Mouse (Mus musculus) adrenal gland, adult 18-20 months (tissue): ENCODE measurements around the gene Tcp10c. TPM values are rescaled to one million over a fixed set of nuclear protein-coding genes. Genes with fewer than 3 reads are reported as not detected.
"Not testable (repeated sequence)": the region's sequence is repeated elsewhere in the genome, so short reads cannot be mapped to it uniquely, and the experiment has no call there.

Experiments
- DNase-seq, 2 experiments: peaks; one replicate each; pipeline ENCODE4 v3.0.0; 2021 to 2022; ENCODE audit warnings: low spot score in 2 of 2
- long read RNA-seq, 2 experiments: library from polyadenylated mRNA; stranded (forward); transcript quantifications; one replicate each; pipeline ENCODE4 v2.0.0; 2021
- total RNA-seq, 2 experiments: library from RNA; stranded (reverse); gene quantifications; 1 replicate in 1 of 2; 2 replicates in 1 of 2; pipeline ENCODE4 v1.2.3; 2021

Gene Tcp10c
- total RNA-seq = not detected
- long read RNA-seq, experiment 1 = 0 reads
- long read RNA-seq, experiment 2 = 0 reads

- not testable (repeated sequence) for DNase-seq
Measured at GRCm38 (mm10) chr17:13354521-13354920, at the start of gene Tcp10c. Gene Tcp10c (plus strand): TSS chr17:13354572.

DNA sequence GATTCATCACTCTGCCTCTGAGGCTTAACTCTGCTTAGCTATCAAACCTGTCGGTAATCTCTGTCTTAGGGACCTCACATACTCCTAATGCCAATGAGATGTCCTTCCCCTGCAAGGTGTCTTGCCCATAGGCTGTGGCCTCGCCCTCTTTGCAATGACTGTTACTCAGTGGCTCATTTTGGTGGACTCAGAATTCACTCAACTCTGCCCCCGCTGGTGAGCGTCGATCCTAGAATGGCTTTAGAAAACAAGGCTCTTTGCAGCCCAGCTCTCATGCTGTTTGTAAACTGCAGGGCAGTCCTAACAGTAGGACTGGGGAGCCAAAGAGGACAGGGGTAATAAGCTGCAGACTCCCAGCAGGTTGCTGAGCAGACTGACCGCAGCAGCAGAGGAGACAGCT lies 46.5 kb upstream of the Tcp10c start:
- not testable (repeated sequence) for DNase-seq

DNA sequence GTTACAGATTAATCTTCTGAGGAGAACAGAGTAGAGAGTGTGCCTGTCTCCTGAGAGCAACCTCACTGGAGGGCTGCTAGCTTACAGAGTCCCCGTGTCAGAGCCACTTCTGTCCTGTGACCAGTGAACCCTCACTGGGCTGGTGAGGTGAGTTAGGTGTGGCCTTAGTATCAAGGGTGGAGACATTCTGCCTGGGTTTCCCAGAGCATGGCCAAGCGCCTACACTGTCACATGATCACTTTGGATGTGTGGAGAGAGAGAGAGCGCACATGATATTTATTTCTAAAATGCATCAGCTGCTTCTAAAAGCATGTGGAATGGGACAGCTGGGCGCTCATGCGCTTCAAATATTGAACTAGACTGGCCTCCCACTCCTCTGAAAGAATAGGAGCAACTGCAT lies 46.0 kb upstream of the Tcp10c start:
- not testable (repeated sequence) for DNase-seq

- DNase-seq = not testable (repeated sequence)
Measured at GRCm38 (mm10) chr17:13308746-13309145, 45.6 kb upstream of the Tcp10c start.

DNA sequence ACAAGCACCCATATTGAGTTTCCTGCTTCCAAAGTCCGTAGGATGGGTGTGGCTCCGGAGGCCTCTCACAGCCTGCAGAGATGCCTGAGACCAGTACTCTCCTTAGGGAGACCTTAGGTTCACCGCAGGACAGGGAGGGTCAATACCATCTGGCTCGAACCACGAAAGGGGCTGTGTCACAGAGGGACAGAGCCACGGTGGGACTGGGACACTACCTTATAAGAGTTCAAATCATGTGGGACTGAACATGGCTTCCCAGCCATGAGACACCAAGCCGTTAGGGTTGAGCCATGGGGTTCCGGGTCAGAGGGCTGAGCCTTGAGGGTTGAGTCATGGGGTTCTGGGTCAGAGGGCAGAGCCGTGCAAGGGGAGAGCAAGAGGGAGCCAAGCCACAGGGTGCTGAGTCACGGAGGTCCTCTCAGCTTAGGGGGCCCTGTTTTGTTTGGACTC lies 45.2 kb upstream of the Tcp10c start:
- not testable (repeated sequence) for DNase-seq

DNA sequence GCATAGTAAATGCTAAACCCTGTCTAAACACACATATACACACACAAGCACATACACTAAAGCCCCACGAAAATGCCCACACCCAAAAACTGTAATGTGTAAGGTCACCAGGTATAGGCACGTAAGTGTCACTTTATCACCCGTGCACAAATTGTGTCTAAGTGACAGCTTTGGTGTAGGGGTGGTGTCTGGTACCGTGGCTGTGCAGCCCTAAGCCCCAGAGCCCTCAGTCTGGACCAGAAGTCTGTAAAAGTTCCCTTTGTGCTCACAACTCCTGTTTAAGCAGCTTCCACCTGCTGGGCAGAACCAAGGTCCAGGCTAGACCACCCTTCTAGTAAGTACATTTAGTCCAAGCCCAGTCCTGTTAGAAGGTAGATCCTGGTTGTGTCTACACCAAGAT lies 24.4 kb upstream of the Tcp10c start:
- not testable (repeated sequence) for DNase-seq

- not testable (repeated sequence) for DNase-seq
Measured at GRCm38 (mm10) chr17:13331179-13331578, 23.2 kb upstream of the Tcp10c start.

DNA sequence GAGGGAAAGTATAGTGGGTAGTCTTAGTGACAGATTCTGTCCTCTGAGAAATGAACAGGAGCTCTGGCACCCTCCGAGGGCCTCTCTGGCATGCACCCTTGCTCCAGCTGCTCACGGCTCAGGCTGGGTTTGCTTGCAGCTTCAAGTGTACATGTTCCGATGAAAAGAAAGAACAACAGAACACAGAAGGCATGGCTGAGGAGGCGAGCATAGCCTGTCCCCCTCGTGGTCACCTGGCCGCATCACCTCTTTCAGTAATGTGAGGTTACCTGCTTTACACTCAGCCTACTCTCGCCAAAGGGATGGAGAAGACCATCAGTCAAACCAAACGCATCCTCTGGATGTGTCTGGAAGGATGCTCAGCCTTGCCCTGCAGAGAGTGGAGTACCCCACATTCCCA lies 21.9 kb upstream of the Tcp10c start:
- not testable (repeated sequence) for DNase-seq

- DNase-seq = peak; percentile 31 to 33
Measured at GRCm38 (mm10) chr17:13336979-13337749, 17.2 kb upstream of the Tcp10c start.

DNA sequence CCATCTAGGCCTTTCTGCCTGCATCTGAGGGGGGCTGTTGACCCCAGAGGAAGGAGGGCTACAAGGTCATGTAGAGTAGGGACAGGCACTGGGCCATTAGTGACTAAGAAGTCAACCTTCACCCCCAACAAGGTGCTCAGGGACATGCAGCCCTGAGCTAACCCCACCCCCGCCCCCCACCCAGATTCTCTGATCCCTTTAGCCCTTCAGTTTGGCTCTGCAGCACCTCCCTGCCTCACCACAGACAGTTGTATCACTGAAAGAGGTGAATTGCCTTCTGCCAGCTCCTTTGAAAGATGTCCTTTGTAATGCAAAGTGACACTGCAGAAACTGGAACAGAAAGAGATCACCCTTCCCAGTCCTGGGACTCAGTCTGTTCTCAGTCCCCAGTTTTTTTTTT lies 16.4 kb upstream of the Tcp10c start:
- not testable (repeated sequence) for DNase-seq

DNA sequence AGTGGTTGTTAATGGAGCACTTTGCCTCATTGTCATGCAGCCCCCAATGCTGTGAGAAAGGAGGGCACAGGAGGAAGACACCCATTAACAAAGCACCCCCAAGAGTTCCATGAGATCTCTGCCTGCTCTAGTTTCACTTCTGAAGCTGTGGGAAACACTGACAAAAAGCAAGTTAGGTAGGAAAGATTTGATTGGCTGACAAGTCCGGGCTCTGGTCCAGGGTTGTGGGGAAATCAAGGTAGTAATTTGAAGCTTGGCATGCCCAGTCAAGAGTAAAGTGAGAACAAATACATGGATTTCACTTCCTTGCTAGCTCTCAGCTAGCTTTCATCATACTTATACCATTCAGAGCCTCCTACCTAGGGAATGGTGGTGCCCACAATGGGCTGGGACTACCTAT lies 14.3 kb upstream of the Tcp10c start:
- not testable (repeated sequence) for DNase-seq

GRCm38 (mm10) chr17:13345923-13346322 lies 8.4 kb upstream of the Tcp10c start:
- DNase-seq = not testable (repeated sequence)

- DNase-seq = not testable (repeated sequence)
Measured at GRCm38 (mm10) chr17:13349563-13349962, 4.8 kb upstream of the Tcp10c start.

DNA sequence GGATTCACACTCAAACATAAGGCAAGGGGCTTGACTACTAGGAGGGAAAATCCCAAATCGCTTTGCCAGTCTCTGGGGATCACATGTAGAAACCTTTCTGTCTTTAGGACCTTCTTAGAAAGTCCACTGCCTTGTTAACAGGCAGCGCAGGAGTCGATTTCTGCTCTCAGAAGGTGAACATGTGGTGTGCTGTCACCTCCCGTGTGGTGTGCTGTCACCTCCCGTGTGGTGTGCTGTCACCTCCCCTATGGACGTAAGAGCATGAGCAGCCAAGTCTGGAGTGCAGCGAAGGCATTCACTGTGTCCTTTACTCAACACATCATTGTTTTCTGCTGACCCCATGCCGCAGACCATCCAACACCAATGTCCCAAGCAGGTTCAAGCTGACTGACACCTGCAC lies 1.1 kb upstream of the Tcp10c start:
- not testable (repeated sequence) for DNase-seq

DNA sequence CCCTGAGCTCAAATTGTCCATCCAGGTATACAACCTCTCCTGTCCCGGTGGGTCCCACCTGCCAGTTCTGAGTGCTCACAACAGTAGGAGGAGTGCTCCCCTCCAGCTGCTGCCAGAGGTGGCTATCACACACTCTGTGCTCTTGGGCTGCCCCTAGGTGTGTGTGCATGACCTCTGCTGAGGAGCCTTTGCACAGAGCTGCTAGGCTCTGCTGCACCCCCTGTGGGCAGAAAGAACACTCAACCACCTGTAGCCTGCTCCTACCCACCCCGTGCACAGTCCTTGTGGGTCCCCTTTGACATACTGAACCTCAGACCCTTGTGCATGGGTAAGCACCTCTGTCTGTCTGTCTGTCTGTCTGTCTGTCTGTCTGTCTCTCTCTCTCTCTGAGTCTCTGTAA lies 8.1 kb downstream of the Tcp10c start:
- not testable (repeated sequence) for DNase-seq

DNA sequence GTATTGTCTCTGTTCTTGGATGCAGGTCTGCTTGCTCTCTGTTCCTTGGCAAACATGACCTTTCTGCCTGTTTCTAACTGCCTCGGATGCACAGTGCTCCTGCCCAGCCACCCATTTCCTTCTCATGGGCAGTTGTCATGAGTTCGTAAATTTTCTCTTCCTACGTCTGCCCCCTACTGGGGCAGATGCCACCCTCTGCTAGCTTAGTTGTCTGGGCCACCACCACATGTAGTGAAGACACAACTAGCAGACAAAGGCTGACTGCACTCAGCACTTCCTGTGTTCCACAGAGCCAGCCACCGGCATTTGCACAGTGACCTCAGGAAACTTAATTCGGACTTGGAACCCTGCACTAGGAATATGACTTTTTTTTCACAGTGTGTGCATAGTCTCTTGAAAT lies 9.4 kb downstream of the Tcp10c start:
- not testable (repeated sequence) for DNase-seq

DNA sequence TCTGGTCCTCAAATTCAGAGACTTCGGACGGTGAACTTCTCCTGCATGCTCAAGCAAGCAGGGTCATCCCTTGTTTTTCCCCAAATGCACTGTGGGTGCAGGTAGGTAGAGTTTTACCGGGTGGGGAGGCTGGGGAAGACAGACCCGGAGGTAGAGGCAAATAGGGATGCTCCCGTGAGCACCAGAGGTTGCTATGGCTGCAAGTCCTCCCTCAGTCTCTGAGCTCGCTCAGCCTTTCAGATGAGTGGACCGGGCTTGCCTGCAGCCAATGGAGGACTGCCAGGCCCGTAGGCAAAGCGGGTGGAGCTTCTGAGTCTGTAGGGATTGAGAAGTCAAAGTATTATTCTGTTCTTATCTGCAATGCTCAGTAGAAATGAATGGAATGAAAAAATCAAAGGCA lies 9.8 kb downstream of the Tcp10c start:
- not testable (repeated sequence) for DNase-seq

DNA sequence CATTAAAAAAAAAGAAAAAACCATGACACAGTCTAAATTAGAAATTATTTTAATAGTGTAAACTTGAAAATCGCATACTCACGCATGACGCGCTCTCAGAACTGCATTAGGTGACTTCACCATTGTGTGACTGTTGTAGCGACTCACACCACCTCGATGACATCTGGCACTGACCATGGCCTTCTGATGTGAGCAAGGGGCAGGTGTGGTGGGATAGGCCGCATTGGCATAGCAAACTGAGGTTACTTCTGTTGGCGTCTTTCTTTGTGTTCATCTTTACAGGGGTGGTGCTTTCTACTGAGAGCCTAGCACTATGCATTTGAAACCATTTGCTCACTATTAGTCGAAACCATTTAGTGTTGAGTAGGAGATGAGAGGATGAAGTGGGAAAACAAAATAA lies 12.8 kb downstream of the Tcp10c start:
- DNase-seq = not testable (repeated sequence)

DNA sequence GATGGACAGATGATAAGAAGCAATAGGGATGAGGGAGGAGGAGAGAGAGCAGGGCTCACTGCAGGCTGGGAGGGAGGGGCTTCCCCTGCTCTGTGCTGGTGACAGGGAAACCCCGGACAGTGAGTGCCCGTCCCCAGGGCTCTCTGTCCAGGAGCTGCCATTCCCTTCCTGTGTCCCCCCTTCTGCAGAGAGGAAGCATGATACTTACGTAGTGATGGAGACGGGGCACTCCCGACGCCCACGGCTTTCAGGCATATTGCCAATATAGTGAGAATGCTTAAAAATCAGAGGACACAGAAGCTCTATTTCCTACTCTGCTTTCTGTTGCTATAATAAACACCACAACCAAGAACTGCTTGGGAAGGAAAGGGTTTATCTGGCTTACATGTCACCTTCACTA lies 14.3 kb downstream of the Tcp10c start:
- not testable (repeated sequence) for DNase-seq

GRCm38 (mm10) chr17:13370746-13371145 lies 16.4 kb downstream of the Tcp10c start:
- not testable (repeated sequence) for DNase-seq

DNA sequence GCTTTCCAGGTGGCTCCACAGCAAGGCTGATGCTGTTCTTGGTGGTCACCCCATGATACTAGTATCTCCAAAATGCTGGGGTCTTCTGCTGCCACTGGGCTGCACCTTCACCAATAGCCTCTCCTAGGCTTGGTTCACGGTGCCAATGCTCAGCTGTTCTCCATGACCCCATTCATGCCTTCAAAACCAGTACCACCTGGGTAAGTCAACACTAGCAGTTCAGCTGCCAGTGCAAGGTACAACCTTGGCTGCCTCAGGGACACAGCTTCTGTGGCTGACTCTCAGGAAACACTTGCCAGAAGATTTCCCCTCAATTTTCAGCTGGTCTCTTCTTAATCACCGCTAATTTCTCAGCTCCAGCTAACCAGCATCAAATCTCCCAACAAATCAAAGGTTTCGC lies 24.0 kb downstream of the Tcp10c start:
- DNase-seq = not testable (repeated sequence)

GRCm38 (mm10) chr17:13379951-13380615 lies 25.7 kb downstream of the Tcp10c start:
- not testable (repeated sequence) for DNase-seq
